Mouse (Mus musculus) E14TG2a.4 (cell line): Measurements from ENCODE around the gene Lyst.

ENCODE experiments used
- CTCF ChIP-seq: conservative IDR thresholded peaks from 2 replicates; pipeline ENCODE4 v1.5.1; 2014; ENCODE audit warnings: low read length
- NANOG ChIP-seq: IDR thresholded peaks from 2 replicates; pipeline ENCODE4 v1.6.1; 2014; ENCODE audit warnings: borderline replicate concordance, low read length, mixed read lengths
- POU5F1 ChIP-seq: IDR thresholded peaks from 2 replicates; pipeline ENCODE4 v1.6.1; 2014; ENCODE audit warnings: low read length, borderline replicate concordance

GRCm38 (mm10) chr13:13826533-13826932, 236.3 kb downstream of the Lyst start:
- TF ChIP-seq CTCF (no peak), POU5F1 (no peak), NANOG (no peak)
